Mouse (Mus musculus) regulatory T cell (primary cell): ENCODE data around the gene Nrarp.

Source experiments
- in situ Hi-C: fragments of 300-600 bp; cut with MboI, MseI; formaldehyde crosslinking; loops from one replicate; pipeline ENCODE4 v1.15.1; 2025; ENCODE audit warnings: high pct_unique_total_duplicates

The Nrarp gene

GRCm38 (mm10) chr2:25196172-25196954 lies 15.8 kb downstream of the Nrarp start, which contains the start of gene Tor4a:
Tor4a (minus strand) TSS chr2:25196886.
- in situ Hi-C loops, result no loop called here

- in situ Hi-C loops, result no loop called here
Observed at GRCm38 (mm10) chr2:25197191-25197590, 16.6 kb downstream of the Nrarp start.

- in situ Hi-C loops, result no loop called here
Observed at GRCm38 (mm10) chr2:25197946-25198345, 17.4 kb downstream of the Nrarp start.

GRCm38 (mm10) chr2:25200631-25201030 lies 20.1 kb downstream of the Nrarp start:
- in situ Hi-C loops, result no loop called here

- in situ Hi-C loops, result no loop called here
Observed at GRCm38 (mm10) chr2:25203631-25204214, 23.2 kb downstream of the Nrarp start.

- in situ Hi-C loops, result no loop called here
Observed at GRCm38 (mm10) chr2:25207593-25207992, 27.0 kb downstream of the Nrarp start.

GRCm38 (mm10) chr2:25210686-25211085 lies 30.1 kb downstream of the Nrarp start:
- in situ Hi-C loops, result no loop called here

- in situ Hi-C loops, result no loop called here
Observed at GRCm38 (mm10) chr2:25211121-25211670, 30.6 kb downstream of the Nrarp start, which contains the start of gene Nelfb. Nelfb (minus strand) TSS chr2:25211489.

GRCm38 (mm10) chr2:25213266-25213865 lies 32.8 kb downstream of the Nrarp start:
- in situ Hi-C loops, result no loop called here

GRCm38 (mm10) chr2:25214444-25214843 lies 33.9 kb downstream of the Nrarp start, which contains the start of gene Stpg3:
Stpg3 (minus strand) TSS chr2:25214637.
- in situ Hi-C loops, result no loop called here

GRCm38 (mm10) chr2:25217666-25218065 lies 37.1 kb downstream of the Nrarp start:
- in situ Hi-C loops, result no loop called here

GRCm38 (mm10) chr2:25218445-25218844 lies 37.9 kb downstream of the Nrarp start, which contains the start of gene Fam166a:
Fam166a (plus strand) TSS chr2:25218745.
- in situ Hi-C loops, result no loop called here

- in situ Hi-C loops, result no loop called here
Observed at GRCm38 (mm10) chr2:25221331-25221772, 40.8 kb downstream of the Nrarp start.

GRCm38 (mm10) chr2:25223681-25224491 lies 43.3 kb downstream of the Nrarp start:
- in situ Hi-C loops, result no loop called here

- in situ Hi-C loops, result no loop called here
Observed at GRCm38 (mm10) chr2:25224492-25224765, 43.9 kb downstream of the Nrarp start, which contains the start of gene Tubb4b. Tubb4b (minus strand) TSS chr2:25224702.

GRCm38 (mm10) chr2:25224766-25225752 lies 44.5 kb downstream of the Nrarp start:
- in situ Hi-C loops, result no loop called here

GRCm38 (mm10) chr2:25225811-25226379 lies 45.3 kb downstream of the Nrarp start:
- in situ Hi-C loops, result no loop called here

- in situ Hi-C loops, result no loop called here
Observed at GRCm38 (mm10) chr2:25226864-25227263, 46.3 kb downstream of the Nrarp start.

- in situ Hi-C loops, result no loop called here
Observed at GRCm38 (mm10) chr2:25227406-25227805, 46.8 kb downstream of the Nrarp start.

GRCm38 (mm10) chr2:25228431-25228889 lies 47.9 kb downstream of the Nrarp start:
- in situ Hi-C loops, result no loop called here
